7 mouse cellular contexts compared by ENCODE assay signal in genomic region chr12:108765751-108766221, GRCm38 (mm10). TPM values are rescaled to one million over a fixed set of nuclear protein-coding genes. Genes with fewer than 3 reads are reported as not detected.
DNase-seq lines count a peak whose midpoint lies in the region; ATAC-seq lines count a peak whose summit lies in the region.

No protein-coding gene starts in this region.

- ATAC-seq in forebrain, embryonic 11.5 days (replicated peaks; ENCODE audit: low FRiP score), result no peak
- no peak for ATAC-seq in midbrain, embryonic 11.5 days (ENCODE audit: low FRiP score)

- no peaks in the 10 kb centered on the region for H3K9me3 ChIP-seq in forebrain, embryonic 11.5 days (ENCODE audit: control insufficient read depth, low read length)
- no peaks in the 10 kb centered on the region for H3K9me3 ChIP-seq in limb, embryonic 10.5 days (replicated peaks)
- no peaks in the 10 kb centered on the region for H3K9me3 ChIP-seq in midbrain, embryonic 11.5 days (ENCODE audit: control insufficient read depth, low read length)

- H3K9ac ChIP-seq in forebrain, embryonic 11.5 days (ENCODE audit: low read length), result peak overlapping the region; percentile 33
- H3K9ac ChIP-seq in midbrain, embryonic 11.5 days (ENCODE audit: low read length), result peak overlapping the region; percentile 18; the same call in 1 of the 2 replicates

- DNase-seq in Muller cell, postnatal 12 days (ENCODE audit: inconsistent ontology term), result peak; percentile 35
- DNase-seq in c-Kit-positive CD71-negative TER-119-negative erythroid progenitor cells, embryonic 14.5 days (ENCODE audit: low read depth), result peak; percentile 68
- no peak for DNase-seq in forebrain, embryonic 11.5 days (ENCODE audit: low spot score)
- peak; percentile 79 to 80 for DNase-seq in heart, postnatal 36 days
- DNase-seq in limb, embryonic 10.5 days (ENCODE audit: low spot score), result peak; percentile 49
- peak; percentile 69 for DNase-seq in midbrain, embryonic 11.5 days (ENCODE audit: low spot score, missing footprints)
- DNase-seq in spleen, postnatal 4 days (ENCODE audit: low spot score in 2 of 2), result peak; percentile 77 to 89

- peak overlapping the region; percentile 27; the same call in 1 of the 2 replicates for H3K4me2 ChIP-seq in forebrain, embryonic 11.5 days (ENCODE audit: low read depth, low read length, severe bottlenecking)
- H3K4me2 ChIP-seq in midbrain, embryonic 11.5 days, result peak overlapping the region; percentile 27; the same call in 1 of the 2 replicates

- no peaks in the 10 kb centered on the region for H3K36me3 ChIP-seq in forebrain, embryonic 11.5 days (ENCODE audit: control insufficient read depth, insufficient read depth, low read length)
- 0 out of 2 replicates have a peak, but pooled peaks cover 3% of the 10 kb centered on the region for H3K36me3 ChIP-seq in limb, embryonic 10.5 days
- H3K36me3 ChIP-seq in midbrain, embryonic 11.5 days (ENCODE audit: control insufficient read depth, insufficient read depth, low read length), result no peaks in the 10 kb centered on the region

- H3K4me3 ChIP-seq in forebrain, embryonic 11.5 days (ENCODE audit: low read depth, low read length), result no peak overlapping the region
- peak overlapping the region; percentile 37 for H3K4me3 ChIP-seq in limb, embryonic 10.5 days
- 0 out of 2 replicates have a peak overlapping the region, but pooled peaks have one; percentile 4 for H3K4me3 ChIP-seq in midbrain, embryonic 11.5 days (ENCODE audit: low read depth, low read length)

- 0 out of 2 replicates have a peak overlapping the region, but pooled peaks have one; percentile 18 for H3K27ac ChIP-seq in forebrain, embryonic 11.5 days (ENCODE audit: low read depth, low read length)
- H3K27ac ChIP-seq in limb, embryonic 10.5 days, result peak overlapping the region; percentile 66
- no peak overlapping the region for H3K27ac ChIP-seq in midbrain, embryonic 11.5 days (ENCODE audit: low read depth, low read length)

- intact Hi-C loops in heart, postnatal 36 days (cut with DNase I), result loop anchor here (1.0 kb wide), 1 partner anchor 25 kb away; no protein-coding TSS in a partner anchor

- 38% methylated on average over 14 of the region's 14 CpGs for WGBS in forebrain, embryonic 11.5 days
- WGBS in limb, embryonic 10.5 days, result 24% methylated on average over 14 of the region's 14 CpGs
- WGBS in midbrain, embryonic 11.5 days, result 35% methylated on average over 14 of the region's 14 CpGs

- H3K4me1 ChIP-seq in forebrain, embryonic 11.5 days (replicated peaks; ENCODE audit: control insufficient read depth, insufficient read depth, low read length), result no peaks in the 10 kb centered on the region
- peaks cover 24% of the 10 kb centered on the region for H3K4me1 ChIP-seq in limb, embryonic 10.5 days
- H3K4me1 ChIP-seq in midbrain, embryonic 11.5 days (ENCODE audit: control insufficient read depth, insufficient read depth, low read length), result no peaks in the 10 kb centered on the region

- no peaks in the 10 kb centered on the region for H3K27me3 ChIP-seq in forebrain, embryonic 11.5 days (ENCODE audit: control insufficient read depth, insufficient read depth, low read length)
- H3K27me3 ChIP-seq in limb, embryonic 10.5 days (ENCODE audit: low read depth, poor library complexity, severe bottlenecking), result no peaks in the 10 kb centered on the region
- no peaks in the 10 kb centered on the region for H3K27me3 ChIP-seq in midbrain, embryonic 11.5 days (ENCODE audit: control insufficient read depth, insufficient read depth, low read length)

RNA-seq across cellular contexts. Expression of gene Yy1, which starts 27.0 kb away (rescaled TPM):
- polyA plus RNA-seq in forebrain, embryonic 11.5 days (2014; fragmentation: Nextera tagmentation; extraction: Ambion mirVana), result 20.8 and 22.1 TPM in 2 replicates
- 10 to 100 TPM; 38.3 to 42.7 TPM for total RNA-seq in heart, postnatal 36 days (2021)
- polyA plus RNA-seq in limb, embryonic 10.5 days (2016; fragmentation: Nextera tagmentation; extraction: Ambion mirVana), result 16.9 and 19.0 TPM in 2 replicates
- polyA plus RNA-seq in midbrain, embryonic 11.5 days (2014; fragmentation: Nextera tagmentation; extraction: Ambion mirVana), result 19.0 and 19.5 TPM in 2 replicates
